ENCODE assay signal across 8 mouse cellular contexts in the genomic region with DNA sequence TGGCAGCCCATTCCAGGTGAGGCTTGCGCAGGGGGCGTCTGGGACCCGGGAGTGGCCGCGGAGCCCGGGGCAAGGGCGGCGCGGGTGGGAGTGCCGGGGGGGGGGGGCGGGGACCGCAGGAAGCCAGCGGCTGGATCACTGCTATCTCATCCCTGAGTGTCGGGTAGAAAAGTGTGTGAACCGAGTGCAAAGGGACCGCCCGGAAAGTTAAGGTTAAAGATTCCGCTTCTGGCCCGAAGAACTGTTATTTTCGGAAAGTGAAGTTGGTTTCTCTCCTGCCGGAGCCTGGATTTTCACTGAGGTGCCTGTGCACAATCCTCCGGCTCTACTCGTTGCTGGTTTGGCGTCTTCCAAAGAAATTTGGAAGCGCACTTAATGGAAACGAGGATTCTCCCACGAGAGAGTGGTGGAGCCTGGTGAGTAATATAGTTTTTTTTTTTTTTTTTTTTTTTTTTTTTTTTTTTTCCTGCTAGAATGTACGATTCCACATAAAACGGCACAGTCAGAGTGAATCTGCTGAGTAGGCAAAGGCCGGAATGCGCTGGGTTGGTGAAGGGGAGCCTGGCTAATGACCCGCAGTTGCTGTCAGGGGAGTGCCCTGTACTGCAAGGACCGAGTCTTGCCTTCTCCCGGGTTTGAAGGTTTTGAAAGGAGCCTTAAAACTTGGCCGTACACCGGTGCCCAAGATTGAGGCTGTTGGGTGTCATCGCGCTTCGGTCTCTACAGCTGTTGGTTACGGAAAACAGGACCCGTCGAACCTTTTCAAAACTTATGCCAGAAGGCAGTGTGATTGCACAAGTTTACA.
DNase-seq lines count a peak whose midpoint lies in the region; ATAC-seq and TF ChIP-seq lines count a peak whose summit lies in the region.

No protein-coding gene starts in this region.

- peak overlapping the region; percentile 100 for H3K4me3 ChIP-seq in spleen, adult 2 months (ENCODE audit: extremely low read depth, insufficient read depth, insufficient read length)
- H3K4me3 ChIP-seq in heart, adult 2 months, result peak overlapping the region; percentile 96
- peak overlapping the region; percentile 87 for H3K4me3 ChIP-seq in kidney, adult 2 months (ENCODE audit: insufficient read depth, low read depth, low read length)
- peak overlapping the region; percentile 84 for H3K4me3 ChIP-seq in lung, embryonic 15.5 days
- peak overlapping the region; percentile 63 for H3K4me3 ChIP-seq in neural tube, embryonic 15.5 days (replicated peaks)

- 0 out of 2 replicates have a peak, but pooled peaks cover 2% of the 10 kb centered on the region for H3K79me2 ChIP-seq in heart, adult 2 months (replicated peaks; ENCODE audit: control insufficient read depth, insufficient read depth, low read length)

- intact Hi-C loops in heart, adult 2 months (cut with DNase I), result loop anchor here (1.0 to 5.0 kb wide), 2 partner anchors 19 to 33 kb away; no protein-coding TSS in a partner anchor

- DNase-seq in spleen, adult 2 months (ENCODE audit: low read depth in 1 of 2, low spot score in 2 of 2), result peak in 1 of 2 experiments; percentile 27
- DNase-seq in spleen, adult 12 weeks (ENCODE audit: low spot score), result no peak
- DNase-seq in embryo, embryonic 10.5 days (ENCODE audit: low spot score), result peak; percentile 76
- DNase-seq in heart, adult 2 months, result peak; percentile 62 to 67
- DNase-seq in kidney, adult 2 months, result peak; percentile 80

- H3K4me1 ChIP-seq in spleen, adult 2 months (ENCODE audit: control insufficient read depth, insufficient read depth, insufficient read length), result peaks cover 29% of the 10 kb centered on the region; the same call in 1 of the 2 replicates
- peaks cover 19% of the 10 kb centered on the region for H3K4me1 ChIP-seq in heart, adult 2 months (ENCODE audit: control insufficient read depth, insufficient read depth, low read length)
- peaks cover 42% of the 10 kb centered on the region for H3K4me1 ChIP-seq in kidney, adult 2 months (ENCODE audit: control insufficient read depth, insufficient read depth, low read length)
- H3K4me1 ChIP-seq in lung, embryonic 15.5 days, result peaks cover 26% of the 10 kb centered on the region
- peaks cover 20% of the 10 kb centered on the region for H3K4me1 ChIP-seq in neural tube, embryonic 15.5 days

- H3K27ac ChIP-seq in spleen, adult 2 months (ENCODE audit: insufficient read depth, low read length), result peak overlapping the region; percentile 100
- H3K27ac ChIP-seq in heart, adult 2 months, result peak overlapping the region; percentile 100
- H3K27ac ChIP-seq in kidney, adult 2 months (ENCODE audit: insufficient read depth, low read depth, low read length), result peak overlapping the region; percentile 98
- peak overlapping the region; percentile 95 for H3K27ac ChIP-seq in lung, embryonic 15.5 days
- H3K27ac ChIP-seq in neural tube, embryonic 15.5 days (replicated peaks), result peak overlapping the region; percentile 84

- peak overlapping the region; percentile 90 for H3K4me2 ChIP-seq in lung, embryonic 15.5 days
- H3K4me2 ChIP-seq in neural tube, embryonic 15.5 days, result peak overlapping the region; percentile 75

- H3K9me3 ChIP-seq in lung, embryonic 15.5 days, result no peaks in the 10 kb centered on the region
- no peaks in the 10 kb centered on the region for H3K9me3 ChIP-seq in neural tube, embryonic 15.5 days (replicated peaks)

- ATAC-seq in lung, embryonic 15.5 days (ENCODE audit: borderline replicate concordance, extremely low read depth, low FRiP score, low TSS enrichment), result peak; percentile 72
- peak; percentile 65; the same call in 1 of the 2 replicates for ATAC-seq in neural tube, embryonic 15.5 days (ENCODE audit: low FRiP score)
- no peak for ATAC-seq in frontal cortex, adult (ENCODE audit: low TSS enrichment)

- no peak for TF ChIP-seq EP300 in heart, adult 2 months (IDR thresholded peaks at IDR 0.05; ENCODE audit: insufficient read depth, low read depth, low read length)

- TF ChIP-seq POLR2A in spleen, adult 2 months (IDR thresholded peaks at IDR 0.05; ENCODE audit: low read depth, low read length), result no peak
- TF ChIP-seq POLR2A in heart, adult 2 months (IDR thresholded peaks at IDR 0.05; ENCODE audit: insufficient read depth, low read depth, low read length), result no peak
- TF ChIP-seq POLR2A in kidney, adult 2 months (IDR thresholded peaks at IDR 0.05; ENCODE audit: low read depth, low read length), result no peak

- H3K27me3 ChIP-seq in spleen, adult 2 months (ENCODE audit: control insufficient read depth, insufficient read depth, low read length), result no peaks in the 10 kb centered on the region
- no peaks in the 10 kb centered on the region for H3K27me3 ChIP-seq in heart, adult 2 months (ENCODE audit: control insufficient read depth, insufficient read depth, low read length)
- H3K27me3 ChIP-seq in kidney, adult 2 months (replicated peaks; ENCODE audit: control insufficient read depth, insufficient read depth, low read length), result no peaks in the 10 kb centered on the region
- no peaks in the 10 kb centered on the region for H3K27me3 ChIP-seq in lung, embryonic 15.5 days
- peaks cover 22% of the 10 kb centered on the region for H3K27me3 ChIP-seq in neural tube, embryonic 15.5 days (replicated peaks)

- TF ChIP-seq CTCF in spleen, adult 2 months (IDR thresholded peaks at IDR 0.05; ENCODE audit: extremely low read depth, insufficient read depth, insufficient read length, insufficient replicate concordance), result no peak
- TF ChIP-seq CTCF in heart, adult 2 months (IDR thresholded peaks at IDR 0.05), result no peak
- no peak for TF ChIP-seq CTCF in kidney, adult 2 months (conservative IDR thresholded peaks at IDR 0.05; ENCODE audit: insufficient read depth, insufficient read length, low read depth, low read length)

- no peaks in the 10 kb centered on the region for H3K36me3 ChIP-seq in spleen, adult 2 months (ENCODE audit: control insufficient read depth, insufficient read depth, low read length)
- peaks cover 9% of the 10 kb centered on the region for H3K36me3 ChIP-seq in heart, adult 2 months (ENCODE audit: control insufficient read depth, insufficient read depth, low read length)
- H3K36me3 ChIP-seq in kidney, adult 2 months (ENCODE audit: control insufficient read depth, insufficient read depth, low read length), result no peaks in the 10 kb centered on the region
- H3K36me3 ChIP-seq in lung, embryonic 15.5 days, result no peaks in the 10 kb centered on the region
- no peaks in the 10 kb centered on the region for H3K36me3 ChIP-seq in neural tube, embryonic 15.5 days

- H3K9ac ChIP-seq in heart, adult 2 months (ENCODE audit: low read depth, low read length), result peak overlapping the region; percentile 97
- H3K9ac ChIP-seq in lung, embryonic 15.5 days, result peak overlapping the region; percentile 64
- peak overlapping the region; percentile 62 for H3K9ac ChIP-seq in neural tube, embryonic 15.5 days (replicated peaks)

- WGBS in spleen, adult 2 months, result under 1% methylated on average over 34 of the region's 42 CpGs
- WGBS in heart, adult 2 months, result 1% methylated on average over 40 of the region's 42 CpGs
- under 1% methylated on average over 40 of the region's 42 CpGs for WGBS in kidney, adult 2 months
- 4% methylated on average over 33 of the region's 42 CpGs for WGBS in lung, embryonic 15.5 days
- 3% methylated on average over 37 of the region's 42 CpGs for WGBS in neural tube, embryonic 15.5 days
